Mouse (Mus musculus): ENCODE results near the gene Crim1. TPM values are rescaled to one million over a fixed set of nuclear protein-coding genes. Genes with fewer than 3 reads are reported as not detected.

Gene Crim1
- polyA plus RNA-seq, 1 experiment from 2014 or later: 3.6 TPM

DNA sequence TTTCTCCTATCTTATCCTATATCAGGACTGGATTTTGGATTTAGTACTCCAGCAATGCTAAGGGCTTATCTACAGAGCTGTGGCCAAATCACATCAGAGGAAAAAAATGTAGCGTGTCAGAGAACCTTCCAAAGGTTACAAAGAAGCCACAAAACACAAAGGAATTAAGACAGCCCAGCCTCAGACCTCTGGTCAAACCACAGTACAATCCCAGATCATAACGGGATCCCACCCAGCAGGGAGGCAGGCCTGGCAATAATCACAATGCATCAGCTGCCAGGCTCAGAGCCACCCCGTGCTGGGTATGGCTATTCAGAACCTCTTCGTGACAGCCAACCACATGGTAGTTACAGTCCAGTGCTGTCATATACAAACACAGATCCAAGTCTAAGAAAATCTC lies 201.7 kb downstream of the Crim1 start:
- H3K27me3 ChIP-seq (replicated peaks; ENCODE audit: control insufficient read depth, insufficient read depth, low read length): no peaks in the 10 kb centered on the region
- H3K9me3 ChIP-seq (replicated peaks; ENCODE audit: control insufficient read depth, low read length): no peaks in the 10 kb centered on the region
- H3K4me2 ChIP-seq (ENCODE audit: low read length): no peak overlapping the region
- no peak overlapping the region for H3K4me3 ChIP-seq (ENCODE audit: low read depth, low read length)
- no peak overlapping the region for H3K9ac ChIP-seq (ENCODE audit: low read length)
- ATAC-seq: no peak
- 0 out of 2 replicates have a peak, but pooled peaks cover 5% of the 10 kb centered on the region for H3K36me3 ChIP-seq (ENCODE audit: control insufficient read depth, insufficient read depth, low read length)
- H3K27ac ChIP-seq (ENCODE audit: low read depth, low read length): no peak overlapping the region
- no peaks in the 10 kb centered on the region for H3K4me1 ChIP-seq (ENCODE audit: control insufficient read depth, insufficient read depth, low read length)
- no peak for DNase-seq (ENCODE audit: low spot score)
- WGBS: 27% methylated on average over 4 of the region's 4 CpGs

DNA sequence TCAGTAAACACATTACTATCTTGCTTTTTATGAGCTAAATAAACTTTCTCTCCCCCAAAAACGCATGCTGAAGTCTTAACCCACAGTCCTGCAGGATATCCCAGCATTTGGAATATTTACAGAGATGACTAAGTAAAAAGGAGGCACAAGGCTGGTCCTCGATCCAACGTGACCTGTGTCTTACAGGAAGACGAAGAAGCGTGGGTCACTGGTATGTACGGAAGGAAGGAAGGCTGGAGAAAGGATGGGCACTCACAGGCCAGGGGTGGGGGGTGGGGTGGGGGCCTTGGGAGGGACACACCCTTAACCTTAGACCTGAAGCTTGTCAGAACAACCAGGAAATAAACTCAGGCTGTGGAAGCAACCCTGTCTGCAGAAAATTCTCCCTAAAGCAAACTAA lies 202.1 kb downstream of the Crim1 start:
- Histone ChIP-seq H3K4me2 (ENCODE audit: low read length) (no peak overlapping the region), H3K27me3 (replicated peaks; ENCODE audit: control insufficient read depth, insufficient read depth, low read length) (no peaks in the 10 kb centered on the region), H3K27ac (ENCODE audit: low read depth, low read length) (no peak overlapping the region), H3K4me3 (ENCODE audit: low read depth, low read length) (no peak overlapping the region), H3K36me3 (ENCODE audit: control insufficient read depth, insufficient read depth, low read length) (0 out of 2 replicates have a peak, but pooled peaks cover 5% of the 10 kb centered on the region), H3K4me1 (ENCODE audit: control insufficient read depth, insufficient read depth, low read length) (no peaks in the 10 kb centered on the region), H3K9me3 (replicated peaks; ENCODE audit: control insufficient read depth, low read length) (no peaks in the 10 kb centered on the region), H3K9ac (ENCODE audit: low read length) (no peak overlapping the region)
- ATAC-seq: no peak
- WGBS: 85% methylated on average over 6 of the region's 6 CpGs
- DNase-seq (ENCODE audit: low spot score): no peak

DNA sequence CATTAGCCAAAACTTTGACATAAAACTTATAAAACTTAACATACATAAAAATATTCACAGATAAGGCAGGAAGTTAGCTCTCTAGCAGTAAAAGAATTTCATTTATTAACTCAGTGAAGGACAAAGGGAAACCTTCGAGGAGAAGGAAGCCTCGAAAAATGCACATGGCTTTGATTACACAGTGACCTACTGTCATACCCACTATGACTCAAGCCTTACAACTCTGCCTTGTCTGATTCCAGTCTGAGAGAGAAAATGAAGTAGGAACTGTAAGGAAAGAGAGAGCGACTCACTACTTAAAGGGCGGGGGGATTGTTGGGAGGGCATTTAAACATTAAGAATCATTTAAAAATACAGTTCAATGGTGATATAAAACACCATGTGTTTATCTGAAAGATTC lies 203.2 kb downstream of the Crim1 start:
- H3K27ac ChIP-seq (ENCODE audit: low read depth, low read length): no peak overlapping the region
- no peak overlapping the region for H3K9ac ChIP-seq (ENCODE audit: low read length)
- H3K27me3 ChIP-seq (replicated peaks; ENCODE audit: control insufficient read depth, insufficient read depth, low read length): no peaks in the 10 kb centered on the region
- 0 out of 2 replicates have a peak, but pooled peaks cover 5% of the 10 kb centered on the region for H3K36me3 ChIP-seq (ENCODE audit: control insufficient read depth, insufficient read depth, low read length)
- no peak overlapping the region for H3K4me2 ChIP-seq (ENCODE audit: low read length)
- H3K4me1 ChIP-seq (ENCODE audit: control insufficient read depth, insufficient read depth, low read length): no peaks in the 10 kb centered on the region
- 91% methylated on average over 4 of the region's 4 CpGs for WGBS
- H3K4me3 ChIP-seq (ENCODE audit: low read depth, low read length): no peak overlapping the region
- ATAC-seq: no peak
- no peak for DNase-seq (ENCODE audit: low spot score)
- H3K9me3 ChIP-seq (replicated peaks; ENCODE audit: control insufficient read depth, low read length): no peaks in the 10 kb centered on the region

- Histone ChIP-seq H3K27ac (ENCODE audit: low read depth, low read length) (no peak overlapping the region), H3K4me1 (ENCODE audit: control insufficient read depth, insufficient read depth, low read length) (no peaks in the 10 kb centered on the region), H3K9me3 (replicated peaks; ENCODE audit: control insufficient read depth, low read length) (no peaks in the 10 kb centered on the region), H3K4me2 (ENCODE audit: low read length) (no peak overlapping the region), H3K4me3 (ENCODE audit: low read depth, low read length) (no peak overlapping the region), H3K9ac (ENCODE audit: low read length) (no peak overlapping the region), H3K27me3 (replicated peaks; ENCODE audit: control insufficient read depth, insufficient read depth, low read length) (no peaks in the 10 kb centered on the region), H3K36me3 (ENCODE audit: control insufficient read depth, insufficient read depth, low read length) (0 out of 2 replicates have a peak, but pooled peaks cover 5% of the 10 kb centered on the region)
- 96% methylated on average over 9 of the region's 9 CpGs for WGBS
- DNase-seq (ENCODE audit: low spot score): no peak
- ATAC-seq: no peak
Measured at GRCm38 (mm10) chr17:78403804-78404203, 203.8 kb downstream of the Crim1 start.

DNA sequence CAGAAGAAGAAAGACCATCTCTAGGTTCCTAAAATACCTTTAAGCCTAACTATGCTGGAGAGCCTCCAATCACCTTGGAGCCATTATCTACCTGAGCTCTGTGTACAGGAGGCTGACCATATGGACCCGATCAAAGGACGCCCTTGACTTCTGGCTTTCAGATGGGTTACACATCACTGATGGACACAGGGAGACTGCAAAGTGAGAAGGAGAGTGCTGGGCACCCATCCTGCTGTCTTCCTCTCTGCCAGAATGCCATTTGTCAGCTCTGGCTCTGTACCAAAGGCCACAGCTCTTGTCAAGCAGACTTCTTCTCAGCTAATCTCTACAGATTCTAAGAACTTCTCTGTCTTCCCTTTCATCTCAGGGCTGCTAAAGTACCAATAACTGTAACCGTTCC lies 205.3 kb downstream of the Crim1 start:
- Histone ChIP-seq H3K4me1 (ENCODE audit: control insufficient read depth, insufficient read depth, low read length) (no peaks in the 10 kb centered on the region), H3K27me3 (replicated peaks; ENCODE audit: control insufficient read depth, insufficient read depth, low read length) (no peaks in the 10 kb centered on the region), H3K9me3 (replicated peaks; ENCODE audit: control insufficient read depth, low read length) (no peaks in the 10 kb centered on the region), H3K4me2 (ENCODE audit: low read length) (no peak overlapping the region), H3K27ac (ENCODE audit: low read depth, low read length) (no peak overlapping the region), H3K9ac (ENCODE audit: low read length) (no peak overlapping the region), H3K36me3 (ENCODE audit: control insufficient read depth, insufficient read depth, low read length) (0 out of 2 replicates have a peak, but pooled peaks cover 2% of the 10 kb centered on the region), H3K4me3 (ENCODE audit: low read depth, low read length) (no peak overlapping the region)
- no peak for DNase-seq (ENCODE audit: low spot score)
- 90% methylated on average over 3 of the region's 3 CpGs for WGBS
- no peak for ATAC-seq

- H3K9me3 ChIP-seq (replicated peaks; ENCODE audit: control insufficient read depth, low read length): no peaks in the 10 kb centered on the region
- 77% methylated on average over 10 of the region's 10 CpGs for WGBS
- ATAC-seq (no peak), DNase-seq (ENCODE audit: low spot score) (no peak)
- H3K36me3 ChIP-seq (ENCODE audit: control insufficient read depth, insufficient read depth, low read length): no peaks in the 10 kb centered on the region
- H3K4me1 ChIP-seq (ENCODE audit: control insufficient read depth, insufficient read depth, low read length): no peaks in the 10 kb centered on the region
- H3K27me3 ChIP-seq (replicated peaks; ENCODE audit: control insufficient read depth, insufficient read depth, low read length): no peaks in the 10 kb centered on the region
- no peak overlapping the region for H3K9ac ChIP-seq (ENCODE audit: low read length)
- no peak overlapping the region for H3K4me3 ChIP-seq (ENCODE audit: low read depth, low read length)
- H3K4me2 ChIP-seq (ENCODE audit: low read length): no peak overlapping the region
- H3K27ac ChIP-seq (ENCODE audit: low read depth, low read length): no peak overlapping the region
Measured at GRCm38 (mm10) chr17:78406854-78407253, 206.8 kb downstream of the Crim1 start.

DNA sequence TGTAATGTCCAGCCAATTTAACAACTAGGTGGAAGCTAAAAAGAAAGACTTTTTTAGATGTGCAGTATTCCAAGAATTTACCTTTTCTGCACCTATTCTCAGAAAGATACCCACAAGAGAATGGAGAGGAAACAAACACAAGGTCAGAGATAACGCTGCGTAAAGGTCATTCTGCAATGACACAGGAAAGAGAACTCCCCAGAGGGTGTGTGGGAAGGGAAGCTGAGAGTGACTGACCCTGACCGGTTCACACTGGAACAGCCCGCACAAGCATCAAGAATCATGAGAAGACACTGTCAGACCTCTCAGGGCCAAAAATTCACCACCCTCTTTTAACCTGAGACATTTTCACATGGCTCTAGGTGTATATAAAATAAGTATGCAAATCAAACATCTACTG lies 207.5 kb downstream of the Crim1 start:
- Histone ChIP-seq H3K9ac (ENCODE audit: low read length) (no peak overlapping the region), H3K4me2 (ENCODE audit: low read length) (no peak overlapping the region), H3K9me3 (replicated peaks; ENCODE audit: control insufficient read depth, low read length) (no peaks in the 10 kb centered on the region), H3K36me3 (ENCODE audit: control insufficient read depth, insufficient read depth, low read length) (no peaks in the 10 kb centered on the region), H3K4me3 (ENCODE audit: low read depth, low read length) (no peak overlapping the region), H3K27ac (ENCODE audit: low read depth, low read length) (no peak overlapping the region), H3K4me1 (ENCODE audit: control insufficient read depth, insufficient read depth, low read length) (no peaks in the 10 kb centered on the region), H3K27me3 (replicated peaks; ENCODE audit: control insufficient read depth, insufficient read depth, low read length) (no peaks in the 10 kb centered on the region)
- DNase-seq (ENCODE audit: low spot score) (no peak), ATAC-seq (no peak)
- 92% methylated on average over 4 of the region's 4 CpGs for WGBS

DNA sequence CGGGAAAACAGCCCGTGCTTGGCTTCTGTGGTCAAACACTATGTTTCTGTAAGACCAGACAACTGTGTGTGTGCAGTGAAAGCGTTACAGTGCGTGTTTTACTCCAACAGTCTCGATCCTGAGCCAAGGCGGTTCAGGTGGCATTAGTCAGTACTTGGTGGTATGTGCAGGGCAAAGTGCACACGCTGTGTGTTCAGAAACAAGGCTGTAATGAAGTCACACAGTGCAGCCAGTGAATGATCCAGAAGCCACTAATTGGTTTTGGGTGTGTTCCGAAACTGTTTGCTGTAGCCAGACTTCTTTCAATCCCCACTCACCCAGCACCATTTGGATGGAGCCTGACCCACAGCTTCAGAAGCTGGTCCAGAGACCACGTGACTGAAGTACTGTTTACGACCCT lies 208.3 kb downstream of the Crim1 start:
- Histone ChIP-seq H3K4me1 (ENCODE audit: control insufficient read depth, insufficient read depth, low read length) (no peaks in the 10 kb centered on the region), H3K4me2 (ENCODE audit: low read length) (no peak overlapping the region), H3K36me3 (ENCODE audit: control insufficient read depth, insufficient read depth, low read length) (no peaks in the 10 kb centered on the region), H3K27ac (ENCODE audit: low read depth, low read length) (no peak overlapping the region), H3K9ac (ENCODE audit: low read length) (no peak overlapping the region), H3K27me3 (replicated peaks; ENCODE audit: control insufficient read depth, insufficient read depth, low read length) (no peaks in the 10 kb centered on the region), H3K4me3 (ENCODE audit: low read depth, low read length) (no peak overlapping the region), H3K9me3 (replicated peaks; ENCODE audit: control insufficient read depth, low read length) (no peaks in the 10 kb centered on the region)
- 83% methylated on average over 10 of the region's 10 CpGs for WGBS
- ATAC-seq (no peak), DNase-seq (ENCODE audit: low spot score) (no peak)

- H3K27me3 ChIP-seq (replicated peaks; ENCODE audit: control insufficient read depth, insufficient read depth, low read length): no peaks in the 10 kb centered on the region
- no peak overlapping the region for H3K4me3 ChIP-seq (ENCODE audit: low read depth, low read length)
- H3K9ac ChIP-seq (ENCODE audit: low read length): no peak overlapping the region
- ATAC-seq (peak; percentile 29; the same call in 1 of the 2 replicates), DNase-seq (ENCODE audit: low spot score) (peak; percentile 36)
- no peaks in the 10 kb centered on the region for H3K4me1 ChIP-seq (ENCODE audit: control insufficient read depth, insufficient read depth, low read length)
- no peaks in the 10 kb centered on the region for H3K9me3 ChIP-seq (replicated peaks; ENCODE audit: control insufficient read depth, low read length)
- no peak overlapping the region for H3K27ac ChIP-seq (ENCODE audit: low read depth, low read length)
- 40% methylated on average over 2 of the region's 2 CpGs for WGBS
- H3K36me3 ChIP-seq (ENCODE audit: control insufficient read depth, insufficient read depth, low read length): no peaks in the 10 kb centered on the region
- H3K4me2 ChIP-seq (ENCODE audit: low read length): no peak overlapping the region
Measured at GRCm38 (mm10) chr17:78409900-78410299, 209.9 kb downstream of the Crim1 start.
